Mouse (Mus musculus): Measurements from ENCODE around the gene Nxn. TPM values are rescaled to one million over a fixed set of nuclear protein-coding genes. Genes with fewer than 3 reads are reported as not detected.

Nxn gene
- polyA plus RNA-seq, 1 experiment: 7.4 TPM

DNA sequence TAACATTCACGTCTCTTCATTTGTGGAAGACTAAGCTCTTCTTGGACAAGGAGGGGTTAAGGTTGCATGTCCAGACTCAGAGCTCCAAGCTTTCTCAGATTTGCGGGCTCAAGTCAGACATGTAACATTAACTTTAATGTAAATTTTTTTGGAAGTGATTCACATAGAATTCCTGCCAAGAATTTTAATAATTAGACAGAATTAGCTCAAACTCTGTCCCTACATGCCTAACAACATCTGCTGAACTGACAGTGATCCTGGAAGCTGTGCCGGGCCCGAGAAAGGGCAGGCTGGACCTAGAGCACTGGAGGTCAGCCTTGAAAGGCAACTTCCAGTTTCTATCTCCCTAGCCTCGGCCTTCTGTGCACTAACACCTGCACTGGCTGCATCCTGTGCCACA, 66.7 kb downstream of the Nxn start:
- Histone ChIP-seq H3K27ac (ENCODE audit: insufficient read depth, low read depth, low read length) (no peak overlapping the region), H3K4me3 (ENCODE audit: low read depth, low read length) (no peak overlapping the region), H3K27me3 (ENCODE audit: control insufficient read depth, insufficient read depth, low read length) (no peaks in the 10 kb centered on the region), H3K36me3 (ENCODE audit: control insufficient read depth, insufficient read depth, low read length) (no peaks in the 10 kb centered on the region), H3K4me1 (ENCODE audit: control insufficient read depth, insufficient read depth, insufficient read length, low read length) (no peaks in the 10 kb centered on the region)
- WGBS: 54% methylated on average over 5 of the region's 5 CpGs
- TF ChIP-seq CTCF (IDR thresholded peaks at IDR 0.05; ENCODE audit: extremely low read depth, insufficient read length, insufficient replicate concordance, low read depth, low read length): no peak
- TF ChIP-seq POLR2A (IDR thresholded peaks at IDR 0.05; ENCODE audit: low read depth, low read length): no peak

DNA sequence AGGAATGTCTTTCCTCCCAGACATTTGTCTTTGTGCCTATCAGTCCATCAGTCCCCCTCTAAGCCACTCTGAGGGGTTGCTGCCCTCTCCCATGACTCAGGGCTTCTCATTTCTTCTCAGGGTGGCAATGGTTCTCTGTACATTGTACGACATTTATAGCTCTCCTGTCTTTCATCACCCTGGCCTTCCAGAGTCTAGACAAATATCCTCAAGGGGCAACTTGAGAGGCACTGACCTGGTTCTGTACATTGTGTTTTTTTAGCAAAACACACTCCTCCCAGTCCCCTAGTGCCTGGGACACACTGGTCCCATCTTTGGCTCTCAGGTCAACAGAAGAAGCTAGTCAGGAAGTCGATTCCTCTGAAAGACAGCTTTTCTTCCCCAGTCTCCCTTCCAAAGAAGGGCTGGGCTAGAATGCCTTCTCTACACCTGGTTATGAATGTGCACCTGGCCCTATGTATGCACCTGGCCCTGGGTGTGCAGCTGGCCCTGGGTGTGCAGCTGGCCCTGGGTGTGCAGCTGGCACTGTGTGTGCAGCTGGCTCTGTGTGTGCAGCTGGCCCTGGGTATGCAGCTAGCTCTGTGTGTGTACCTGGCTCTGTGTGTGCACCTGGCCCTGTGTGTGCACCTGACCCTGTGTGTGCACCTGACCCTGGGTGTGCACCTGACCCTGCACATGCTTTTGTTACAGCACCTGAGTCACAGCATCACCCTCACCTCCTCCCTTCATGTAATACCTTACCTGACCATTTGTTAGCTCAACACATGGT, 70.2 kb downstream of the Nxn start:
- Histone ChIP-seq H3K4me1 (ENCODE audit: control insufficient read depth, insufficient read depth, insufficient read length, low read length) (peaks cover 3% of the 10 kb centered on the region; the same call in 1 of the 2 replicates), H3K27ac (ENCODE audit: insufficient read depth, low read depth, low read length) (no peak overlapping the region), H3K36me3 (ENCODE audit: control insufficient read depth, insufficient read depth, low read length) (no peaks in the 10 kb centered on the region), H3K27me3 (ENCODE audit: control insufficient read depth, insufficient read depth, low read length) (no peaks in the 10 kb centered on the region), H3K4me3 (ENCODE audit: low read depth, low read length) (no peak overlapping the region)
- TF ChIP-seq POLR2A (IDR thresholded peaks at IDR 0.05; ENCODE audit: low read depth, low read length): no peak
- TF ChIP-seq CTCF (IDR thresholded peaks at IDR 0.05; ENCODE audit: extremely low read depth, insufficient read length, insufficient replicate concordance, low read depth, low read length): no peak
- 51% methylated on average over 2 of the region's 2 CpGs for WGBS

DNA sequence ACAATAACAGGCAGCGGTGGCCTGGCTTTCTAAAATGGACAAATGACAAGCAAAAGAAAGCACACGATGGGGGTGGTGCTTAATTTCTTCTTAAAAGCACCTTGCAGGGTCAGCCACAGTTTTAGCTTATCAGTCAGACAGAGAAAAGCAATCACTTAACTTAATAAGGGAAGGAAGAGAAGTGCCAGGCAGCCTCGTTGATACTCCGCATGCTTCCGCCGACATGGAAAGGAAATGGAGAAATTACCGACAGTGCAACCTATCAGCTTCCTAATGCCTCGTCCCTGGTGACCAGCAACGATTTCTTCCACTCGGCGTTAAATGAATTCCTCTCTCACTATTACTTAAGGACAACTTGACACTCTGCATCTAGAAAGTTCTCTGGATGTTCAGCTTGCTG, 70.9 kb downstream of the Nxn start:
- Histone ChIP-seq H3K4me1 (ENCODE audit: control insufficient read depth, insufficient read depth, insufficient read length, low read length) (peaks cover 3% of the 10 kb centered on the region; the same call in 1 of the 2 replicates), H3K27ac (ENCODE audit: insufficient read depth, low read depth, low read length) (no peak overlapping the region), H3K36me3 (ENCODE audit: control insufficient read depth, insufficient read depth, low read length) (no peaks in the 10 kb centered on the region), H3K4me3 (ENCODE audit: low read depth, low read length) (no peak overlapping the region), H3K27me3 (ENCODE audit: control insufficient read depth, insufficient read depth, low read length) (no peaks in the 10 kb centered on the region)
- no peak for TF ChIP-seq POLR2A (IDR thresholded peaks at IDR 0.05; ENCODE audit: low read depth, low read length)
- TF ChIP-seq CTCF (IDR thresholded peaks at IDR 0.05; ENCODE audit: extremely low read depth, insufficient read length, insufficient replicate concordance, low read depth, low read length): no peak
- WGBS: 59% methylated on average over 11 of the region's 11 CpGs

DNA sequence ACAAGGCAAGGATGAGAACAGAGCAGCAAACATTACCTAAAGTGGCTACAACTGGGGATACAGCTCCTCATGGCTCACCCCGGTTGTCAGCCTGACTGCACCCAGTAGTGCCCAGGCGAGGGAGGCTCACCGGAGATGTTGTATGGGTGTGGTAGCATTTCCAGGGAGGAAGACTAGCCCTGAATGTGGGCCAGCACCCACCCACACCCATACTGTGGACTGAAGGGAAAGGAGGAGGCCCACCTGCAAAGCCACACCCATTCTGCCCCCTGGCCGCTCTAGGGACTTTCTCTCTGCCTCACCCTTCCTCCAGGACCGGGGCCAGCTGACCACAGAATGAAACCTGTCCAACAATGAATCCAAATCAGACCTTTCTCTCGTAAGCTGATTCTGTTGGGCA, 72.3 kb downstream of the Nxn start:
- 34% methylated on average over 6 of the region's 6 CpGs for WGBS
- H3K4me1 ChIP-seq (ENCODE audit: control insufficient read depth, insufficient read depth, insufficient read length, low read length): peaks cover 3% of the 10 kb centered on the region; the same call in 1 of the 2 replicates
- no peaks in the 10 kb centered on the region for H3K27me3 ChIP-seq (ENCODE audit: control insufficient read depth, insufficient read depth, low read length)

DNA sequence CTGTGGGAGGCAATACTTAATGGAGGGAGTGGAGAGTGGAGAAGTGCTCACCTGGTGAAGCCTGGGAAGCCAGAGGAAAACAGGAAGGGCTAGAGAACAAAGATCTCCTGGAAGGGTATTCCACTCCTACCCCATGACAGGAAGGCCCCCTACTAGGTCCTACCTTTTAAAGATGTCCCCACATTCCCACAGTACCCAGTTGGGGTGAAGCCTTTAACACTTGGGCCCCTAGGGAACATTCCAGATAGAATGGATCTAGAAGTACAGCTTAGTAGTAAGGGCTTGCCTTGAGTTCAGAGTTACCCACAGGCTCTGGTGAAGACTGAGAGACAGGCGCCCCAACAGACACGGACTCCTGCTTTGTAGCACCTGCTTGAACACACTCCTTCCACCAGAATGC, 72.9 kb downstream of the Nxn start:
- TF ChIP-seq CTCF (IDR thresholded peaks at IDR 0.05; ENCODE audit: extremely low read depth, insufficient read length, insufficient replicate concordance, low read depth, low read length): no peak
- TF ChIP-seq POLR2A (IDR thresholded peaks at IDR 0.05; ENCODE audit: low read depth, low read length): no peak
- Histone ChIP-seq H3K4me1 (ENCODE audit: control insufficient read depth, insufficient read depth, insufficient read length, low read length) (peaks cover 3% of the 10 kb centered on the region; the same call in 1 of the 2 replicates), H3K27ac (ENCODE audit: insufficient read depth, low read depth, low read length) (no peak overlapping the region), H3K36me3 (ENCODE audit: control insufficient read depth, insufficient read depth, low read length) (no peaks in the 10 kb centered on the region), H3K27me3 (ENCODE audit: control insufficient read depth, insufficient read depth, low read length) (no peaks in the 10 kb centered on the region), H3K4me3 (ENCODE audit: low read depth, low read length) (no peak overlapping the region)
- 90% methylated on average over 2 of the region's 2 CpGs for WGBS

More for the DNA sequence above, 72.3 kb downstream of the Nxn start:
- H3K4me3 ChIP-seq (ENCODE audit: low read depth, low read length): no peak overlapping the region
- H3K36me3 ChIP-seq (ENCODE audit: control insufficient read depth, insufficient read depth, low read length): no peaks in the 10 kb centered on the region
- no peak for TF ChIP-seq POLR2A (IDR thresholded peaks at IDR 0.05; ENCODE audit: low read depth, low read length)
- no peak for TF ChIP-seq CTCF (IDR thresholded peaks at IDR 0.05; ENCODE audit: extremely low read depth, insufficient read length, insufficient replicate concordance, low read depth, low read length)
- H3K27ac ChIP-seq (ENCODE audit: insufficient read depth, low read depth, low read length): no peak overlapping the region

DNA sequence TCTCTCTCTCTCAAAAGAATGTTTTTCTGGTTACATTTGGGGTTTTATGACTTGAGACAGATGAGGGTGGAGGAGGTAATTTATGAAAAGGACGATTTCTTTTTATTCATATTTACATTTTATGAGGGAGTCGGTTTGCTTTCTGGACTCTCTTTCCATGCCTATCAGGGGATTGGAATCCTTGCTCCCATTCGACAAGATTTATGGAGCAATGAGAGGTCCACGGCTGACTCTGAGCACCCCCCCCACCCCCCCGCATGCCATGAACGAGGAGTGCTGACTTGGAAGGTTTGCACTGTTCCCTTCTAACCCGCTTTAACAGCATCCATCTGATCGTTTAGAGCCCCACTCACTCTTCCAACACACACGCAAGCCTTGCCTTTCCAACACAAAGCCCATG, 74.1 kb downstream of the Nxn start:
- WGBS: 50% methylated on average over 9 of the region's 9 CpGs
- Histone ChIP-seq H3K4me3 (ENCODE audit: low read depth, low read length) (no peak overlapping the region), H3K27me3 (ENCODE audit: control insufficient read depth, insufficient read depth, low read length) (no peaks in the 10 kb centered on the region), H3K4me1 (ENCODE audit: control insufficient read depth, insufficient read depth, insufficient read length, low read length) (peaks cover 3% of the 10 kb centered on the region; the same call in 1 of the 2 replicates), H3K36me3 (ENCODE audit: control insufficient read depth, insufficient read depth, low read length) (no peaks in the 10 kb centered on the region), H3K27ac (ENCODE audit: insufficient read depth, low read depth, low read length) (no peak overlapping the region)
- TF ChIP-seq POLR2A (IDR thresholded peaks at IDR 0.05; ENCODE audit: low read depth, low read length) (no peak), CTCF (IDR thresholded peaks at IDR 0.05; ENCODE audit: extremely low read depth, insufficient read length, insufficient replicate concordance, low read depth, low read length) (no peak)

DNA sequence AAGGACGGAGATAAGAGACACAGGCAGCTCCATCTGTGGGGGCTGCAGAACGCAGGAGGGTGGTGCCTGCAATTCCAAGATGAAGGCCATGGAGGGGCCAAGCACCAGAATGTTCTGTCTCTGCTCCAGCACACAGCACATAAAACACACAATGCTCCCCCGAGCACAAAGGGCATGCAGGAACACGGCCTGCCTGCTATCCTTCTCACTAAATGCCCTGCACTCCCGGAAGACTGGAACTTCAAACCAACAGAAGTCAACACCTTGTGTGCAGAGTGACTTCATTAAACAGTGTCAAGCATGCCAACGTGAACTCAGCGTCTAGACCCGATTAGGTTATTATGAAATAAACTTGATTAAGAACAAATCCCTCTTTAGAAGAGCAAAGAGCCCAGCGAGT, 74.7 kb downstream of the Nxn start:
- H3K4me3 ChIP-seq (ENCODE audit: low read depth, low read length): no peak overlapping the region
- no peak for TF ChIP-seq CTCF (IDR thresholded peaks at IDR 0.05; ENCODE audit: extremely low read depth, insufficient read length, insufficient replicate concordance, low read depth, low read length)
- no peak for TF ChIP-seq POLR2A (IDR thresholded peaks at IDR 0.05; ENCODE audit: low read depth, low read length)
- H3K27me3 ChIP-seq (ENCODE audit: control insufficient read depth, insufficient read depth, low read length): no peaks in the 10 kb centered on the region
- no peak overlapping the region for H3K27ac ChIP-seq (ENCODE audit: insufficient read depth, low read depth, low read length)
- peaks cover 3% of the 10 kb centered on the region; the same call in 1 of the 2 replicates for H3K4me1 ChIP-seq (ENCODE audit: control insufficient read depth, insufficient read depth, insufficient read length, low read length)
- WGBS: 53% methylated on average over 9 of the region's 9 CpGs
- H3K36me3 ChIP-seq (ENCODE audit: control insufficient read depth, insufficient read depth, low read length): no peaks in the 10 kb centered on the region
